Mouse (Mus musculus): ENCODE results near the gene Ilkap.
A peak's percentile ranks its signal among the peaks of the same experiment; 100 is the strongest.

The Ilkap gene

DNA sequence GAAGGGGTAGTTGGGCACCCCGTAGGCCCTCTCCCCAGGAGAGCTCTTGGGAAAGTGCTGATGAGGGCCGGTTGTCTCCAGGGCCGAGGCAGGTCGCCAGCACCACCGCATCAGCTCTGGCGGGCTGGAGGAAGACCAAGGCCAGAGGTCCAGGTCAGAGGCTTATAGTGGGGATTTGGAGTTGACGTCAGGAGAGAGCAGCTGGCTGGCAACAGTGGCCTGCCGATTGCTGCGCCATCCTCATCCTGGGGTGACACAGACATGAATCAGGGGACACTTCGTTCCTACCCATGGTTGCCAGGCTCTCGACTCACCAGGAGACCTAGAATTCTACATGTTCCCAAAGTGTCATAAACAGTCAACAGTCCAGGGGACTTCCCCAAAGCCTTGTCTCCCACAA lies 42.5 kb downstream of the Ilkap start:
- DNase-seq (ENCODE audit: low spot score): no peak

DNA sequence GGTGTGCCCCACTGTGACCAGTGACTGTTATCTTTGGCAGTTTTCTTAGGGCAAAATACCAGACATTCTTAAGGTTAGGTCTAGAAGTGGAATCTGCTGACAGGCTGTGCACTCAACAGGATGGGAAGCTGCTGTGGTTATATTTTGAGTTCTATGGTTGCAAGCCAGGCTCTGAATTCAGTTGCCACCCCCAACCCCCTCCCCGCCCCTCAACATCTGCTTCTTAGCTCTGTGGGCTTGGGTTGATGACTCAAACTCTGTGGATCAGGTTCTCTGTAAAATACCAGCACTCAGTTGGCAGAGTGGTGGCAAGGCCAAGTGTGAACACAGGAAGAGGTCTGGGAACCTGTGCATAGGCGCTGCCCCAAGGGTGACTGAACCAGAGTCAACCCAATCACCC lies 46.3 kb downstream of the Ilkap start:
- DNase-seq (ENCODE audit: low spot score): no peak

DNA sequence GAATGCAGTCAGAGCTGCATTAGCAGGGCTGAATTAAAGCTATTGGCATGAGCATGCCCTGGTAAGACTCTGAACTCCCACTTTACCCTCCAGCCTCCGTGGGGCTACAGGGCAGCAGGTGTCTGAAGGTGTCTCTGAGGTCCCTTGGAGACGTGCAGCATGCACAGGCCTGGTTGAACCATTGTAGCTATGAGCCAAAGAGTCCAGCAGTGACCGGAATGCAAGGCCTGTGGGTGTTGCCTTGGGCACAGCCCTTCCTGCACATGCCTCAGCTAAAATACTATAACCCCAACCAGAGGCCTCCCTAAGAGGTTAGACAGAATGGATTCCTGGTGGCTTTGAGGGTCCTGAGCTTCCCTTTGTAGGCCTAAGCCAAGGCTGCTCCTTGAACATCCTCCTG lies 47.4 kb downstream of the Ilkap start:
- DNase-seq (ENCODE audit: low spot score): no peak

DNA sequence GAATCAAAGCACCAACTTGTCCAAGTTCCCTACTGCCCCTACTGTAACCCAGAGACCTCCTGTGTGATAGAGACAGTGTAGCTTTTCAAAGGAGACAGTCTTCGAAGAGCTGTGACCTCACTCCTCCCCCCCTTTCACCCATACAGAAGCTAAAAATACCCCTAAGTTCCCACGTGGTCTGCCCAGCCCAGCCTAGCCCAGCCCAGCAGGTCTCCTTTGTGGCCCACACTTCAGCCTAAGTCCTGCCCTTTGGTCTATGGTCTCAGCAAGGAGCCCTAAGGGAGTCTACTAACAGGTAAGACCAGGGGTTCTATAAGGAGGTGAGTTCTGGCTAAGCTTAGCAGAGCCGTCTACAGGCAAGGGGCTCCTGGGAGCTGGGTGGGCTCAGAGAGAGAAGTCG lies 47.8 kb downstream of the Ilkap start, which contains the start of gene Klhl30:
Klhl30 (plus strand) TSS at position 176 of the 400 bp plus-strand sequence.
- no peak for DNase-seq (ENCODE audit: low spot score)

DNA sequence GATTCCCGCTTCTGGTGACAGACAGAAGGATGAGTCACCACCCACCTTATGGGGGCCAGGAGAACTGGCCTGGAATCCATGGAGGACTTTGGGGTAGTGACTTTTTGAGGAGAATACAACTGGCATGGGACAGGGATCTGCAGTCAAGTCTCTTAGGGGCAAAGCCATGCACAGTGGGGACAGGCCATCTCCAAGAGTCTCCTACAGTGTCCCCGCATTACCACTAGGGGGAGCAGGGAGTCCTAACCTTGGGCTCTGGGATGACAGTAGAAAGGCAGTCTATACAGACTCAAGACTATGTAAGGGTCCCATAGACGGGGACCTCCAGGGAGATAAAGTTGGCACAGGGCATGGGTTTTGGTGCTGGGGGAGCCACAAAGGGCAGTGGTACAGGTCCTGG lies 51.7 kb downstream of the Ilkap start:
- peak; percentile 41 for DNase-seq (ENCODE audit: low spot score)

DNA sequence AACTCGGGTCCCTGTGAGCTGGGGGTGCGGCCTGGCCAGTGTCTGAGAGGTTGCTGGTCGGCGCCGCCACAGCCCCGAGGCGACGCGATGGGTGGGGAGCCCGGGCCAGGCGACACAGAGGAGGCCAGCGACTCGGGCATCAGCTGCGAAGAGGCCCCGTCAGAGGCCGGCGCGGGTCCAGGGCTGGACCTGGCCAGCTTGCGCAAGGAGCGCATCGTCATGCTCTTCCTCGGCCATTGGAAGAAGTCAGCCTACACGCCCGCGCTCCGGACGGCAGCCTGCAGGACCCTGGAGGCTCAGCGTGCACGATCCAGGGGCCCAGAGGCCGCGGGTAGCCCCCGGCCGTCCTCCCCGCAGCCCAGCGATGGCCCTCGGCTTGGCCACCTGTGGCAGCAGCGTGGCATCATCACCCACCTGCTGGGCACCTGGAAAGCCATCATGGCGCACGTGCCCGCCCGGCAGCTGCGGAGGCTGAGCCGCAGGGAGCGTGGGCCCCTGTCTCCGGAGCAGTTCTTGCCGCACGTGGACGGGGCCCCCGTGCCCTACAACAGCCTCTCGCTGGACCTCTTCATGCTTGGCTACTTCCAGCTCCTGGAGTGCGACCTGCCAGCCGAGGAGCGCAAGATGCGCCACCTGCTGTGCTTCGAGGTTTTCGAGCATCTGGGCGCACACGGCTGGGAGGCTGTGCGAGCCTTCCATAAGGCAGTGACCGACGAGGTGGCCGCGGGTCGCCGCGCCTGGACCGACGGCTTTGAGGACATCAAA lies 53.5 kb downstream of the Ilkap start:
- DNase-seq (ENCODE audit: low spot score): no peak

DNA sequence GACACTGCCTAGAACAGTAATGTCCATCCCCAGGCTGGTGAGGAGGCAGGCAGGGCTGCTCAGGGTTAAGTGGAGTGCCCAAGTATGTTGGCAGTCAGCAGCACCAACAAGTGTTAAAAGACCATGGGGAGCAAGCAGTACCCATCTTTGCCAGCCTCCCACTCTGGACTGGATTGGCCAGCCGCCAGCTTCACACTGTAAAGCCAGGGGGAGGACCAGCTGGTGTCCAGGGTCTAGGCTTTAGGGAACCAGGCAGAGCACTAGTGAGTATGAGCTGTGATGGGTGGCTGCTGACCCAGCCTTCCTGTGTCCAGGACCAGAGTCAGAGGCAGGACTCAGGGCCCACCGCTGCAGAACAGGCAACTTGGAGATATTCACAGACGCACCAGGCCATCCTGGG lies 54.6 kb downstream of the Ilkap start:
- no peak for DNase-seq (ENCODE audit: low spot score)

DNA sequence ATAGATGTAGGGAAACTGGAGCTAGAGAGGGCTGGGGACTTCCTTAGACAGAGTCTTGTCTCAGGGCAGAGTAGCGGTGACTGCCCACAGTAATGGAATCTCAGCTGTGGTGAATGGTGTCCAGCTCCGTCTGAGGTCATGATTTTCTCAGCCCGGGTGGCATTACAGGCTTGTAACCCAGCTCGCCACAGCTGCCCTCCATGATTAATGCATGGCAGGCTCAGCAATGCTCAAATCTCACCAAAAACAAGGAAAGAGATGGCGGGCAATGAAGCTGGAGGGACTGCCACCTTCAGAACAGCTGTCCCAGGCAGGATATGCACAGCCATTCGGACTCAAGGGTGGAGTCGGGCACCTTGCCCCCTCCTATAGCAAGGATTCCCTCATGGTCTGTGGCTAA lies 61.3 kb downstream of the Ilkap start:
- no peak for DNase-seq (ENCODE audit: low spot score)

DNA sequence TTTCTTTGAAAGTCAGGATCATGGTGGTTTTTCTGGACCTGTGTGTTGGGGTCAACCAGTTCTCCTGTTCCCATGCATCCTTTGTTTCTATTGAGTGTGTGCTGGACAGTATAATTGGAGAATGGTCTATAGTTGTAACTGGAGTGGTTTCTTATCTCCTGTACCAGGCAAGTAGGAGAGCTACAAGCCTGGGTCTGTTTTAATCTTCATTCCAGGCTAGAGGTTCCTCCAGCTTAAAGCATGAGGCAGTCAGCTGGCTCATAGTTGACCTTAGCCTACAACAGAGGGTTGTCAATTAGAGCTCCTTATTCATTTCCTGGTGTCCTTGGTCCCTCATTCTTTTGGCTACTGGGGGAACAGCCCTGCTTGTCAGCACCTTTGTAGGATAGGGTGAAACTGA lies 65.0 kb downstream of the Ilkap start:
- no peak for DNase-seq (ENCODE audit: low spot score)

DNA sequence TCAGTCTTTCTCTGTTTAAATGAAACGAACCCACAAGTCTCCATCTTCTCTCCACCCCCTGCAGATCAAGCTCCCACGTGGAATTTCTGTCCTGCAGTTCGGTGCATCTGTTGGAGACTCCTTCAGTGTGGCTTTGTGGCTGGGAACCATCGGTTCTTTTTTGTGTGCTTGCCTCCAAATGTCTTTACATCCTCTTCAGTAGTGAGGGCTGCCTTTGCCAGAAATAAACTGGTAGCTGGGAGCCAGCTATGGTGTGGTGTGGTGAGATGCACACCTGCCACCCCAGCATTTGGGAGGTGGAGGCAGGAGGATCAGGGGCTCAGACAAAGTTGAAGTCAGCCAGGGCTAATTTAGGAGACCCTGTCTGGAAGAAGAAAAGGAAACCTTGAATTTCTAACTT lies 66.5 kb downstream of the Ilkap start:
- DNase-seq (ENCODE audit: low spot score): no peak

DNA sequence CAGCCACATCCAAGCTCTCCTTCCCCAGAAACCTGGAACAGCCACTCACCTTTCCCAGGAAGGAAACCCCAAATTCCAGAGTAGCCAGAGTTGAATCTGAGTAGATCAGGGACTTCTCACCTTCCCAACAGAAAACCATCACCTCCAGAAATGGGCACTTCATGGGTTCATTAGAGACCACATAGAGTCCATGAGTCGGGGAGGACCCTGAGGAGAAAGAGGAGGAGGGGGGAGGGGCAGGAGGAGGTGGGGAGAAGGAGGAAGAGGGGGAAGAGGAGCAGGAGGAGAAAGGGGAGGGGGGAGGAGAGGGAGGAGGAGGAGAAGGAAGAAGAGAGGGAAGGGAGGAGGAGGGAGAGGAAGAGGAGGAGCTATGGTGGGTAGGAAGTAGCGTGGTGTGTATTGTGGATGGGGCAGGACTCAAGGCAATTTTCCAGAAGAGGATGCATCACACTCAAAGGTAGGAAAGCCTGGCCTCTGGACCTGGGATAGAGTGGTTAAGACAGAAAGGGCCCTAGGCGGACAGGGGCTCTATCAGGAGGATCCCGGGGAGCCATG lies 73.0 kb downstream of the Ilkap start:
- DNase-seq (ENCODE audit: low spot score): no peak

DNA sequence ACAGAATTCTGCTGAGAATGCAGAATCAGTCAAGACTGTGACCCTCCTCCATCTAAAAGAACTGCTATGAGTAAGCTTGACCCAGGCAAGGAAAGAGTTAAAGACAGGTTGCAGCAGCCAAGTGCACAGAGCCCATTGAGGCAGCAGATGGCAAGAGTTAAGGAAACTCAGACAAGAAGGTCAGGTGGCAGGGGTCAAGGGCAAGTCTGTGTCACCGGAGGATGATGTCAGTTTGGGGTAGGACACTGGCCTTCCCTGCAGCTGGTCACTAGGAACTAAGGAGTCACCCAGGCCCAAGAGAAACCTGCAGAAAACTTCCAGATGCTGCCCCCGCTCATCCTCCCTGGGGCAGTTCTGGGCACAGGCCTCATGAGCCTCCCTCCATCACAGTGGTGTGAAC lies 74.0 kb downstream of the Ilkap start:
- DNase-seq (ENCODE audit: low spot score): no peak
